18 mouse cellular contexts compared by ENCODE assay signal in genomic region chr10:101798831-101799474, GRCm38 (mm10).
A peak's percentile ranks its signal among the peaks of the same experiment; 100 is the strongest.
DNase-seq lines count a peak whose midpoint lies in the region; ATAC-seq lines count a peak whose summit lies in the region.
"Had no signal": no experiment of that assay in that cellular context is flagged by ENCODE, and none has a peak within 500 bp of the region (broad histone marks: within the 10 kb centered on the region; RNA-seq: fewer than 3 reads in every experiment).

No protein-coding gene starts in this region.

- H3K27ac ChIP-seq in forebrain, embryonic 14.5 days (ENCODE audit: low read depth, low read length): no peak overlapping the region
- H3K27ac ChIP-seq in forebrain, embryonic 10.5 days: no peak overlapping the region
- H3K27ac ChIP-seq in midbrain, embryonic 11.5 days (ENCODE audit: low read depth, low read length): no peak overlapping the region
- no peak overlapping the region for H3K27ac ChIP-seq in midbrain, embryonic 14.5 days (replicated peaks; ENCODE audit: low read depth, low read length)
- H3K27ac ChIP-seq in hindbrain, embryonic 14.5 days: no peak overlapping the region
- no peak overlapping the region for H3K27ac ChIP-seq in neural tube, embryonic 15.5 days (replicated peaks)
- H3K27ac ChIP-seq: midbrain, embryonic 15.5 days had no signal

- H3K4me2 ChIP-seq in forebrain, embryonic 14.5 days (ENCODE audit: low read length): no peak overlapping the region
- H3K4me2 ChIP-seq in midbrain, embryonic 11.5 days: no peak overlapping the region
- no peak overlapping the region for H3K4me2 ChIP-seq in midbrain, embryonic 14.5 days (ENCODE audit: low read length)
- H3K4me2 ChIP-seq in hindbrain, embryonic 14.5 days (replicated peaks): no peak overlapping the region
- no peak overlapping the region for H3K4me2 ChIP-seq in neural tube, embryonic 15.5 days
- H3K4me2 ChIP-seq: midbrain, embryonic 15.5 days had no signal

- no peaks in the 10 kb centered on the region for H3K36me3 ChIP-seq in forebrain, embryonic 14.5 days (ENCODE audit: control insufficient read depth, insufficient read depth, low read length)
- no peaks in the 10 kb centered on the region for H3K36me3 ChIP-seq in forebrain, embryonic 10.5 days (replicated peaks)
- no peaks in the 10 kb centered on the region for H3K36me3 ChIP-seq in midbrain, embryonic 11.5 days (ENCODE audit: control insufficient read depth, insufficient read depth, low read length)
- no peaks in the 10 kb centered on the region for H3K36me3 ChIP-seq in midbrain, embryonic 14.5 days (ENCODE audit: control insufficient read depth, insufficient read depth, low read length)
- no peaks in the 10 kb centered on the region for H3K36me3 ChIP-seq in hindbrain, embryonic 14.5 days (replicated peaks; ENCODE audit: control insufficient read depth, insufficient read depth)
- no peaks in the 10 kb centered on the region for H3K36me3 ChIP-seq in neural tube, embryonic 15.5 days
- H3K36me3 ChIP-seq: midbrain, embryonic 15.5 days had no signal

- H3K4me3 ChIP-seq in forebrain, embryonic 14.5 days (ENCODE audit: low read depth, low read length): no peak overlapping the region
- H3K4me3 ChIP-seq in forebrain, embryonic 10.5 days: no peak overlapping the region
- H3K4me3 ChIP-seq in midbrain, embryonic 11.5 days (ENCODE audit: low read depth, low read length): no peak overlapping the region
- no peak overlapping the region for H3K4me3 ChIP-seq in midbrain, embryonic 14.5 days (replicated peaks; ENCODE audit: low read depth, low read length)
- no peak overlapping the region for H3K4me3 ChIP-seq in hindbrain, embryonic 14.5 days (replicated peaks; ENCODE audit: low read length)
- no peak overlapping the region for H3K4me3 ChIP-seq in neural tube, embryonic 15.5 days (replicated peaks)
- H3K4me3 ChIP-seq: erythroblast, embryonic 14.5 days; midbrain, embryonic 15.5 days had no signal

- no peaks in the 10 kb centered on the region; the same call in 1 of the 2 replicates for H3K4me1 ChIP-seq in forebrain, embryonic 14.5 days (ENCODE audit: control insufficient read depth, insufficient read depth, low read length)
- H3K4me1 ChIP-seq in forebrain, embryonic 10.5 days: peaks cover 12% of the 10 kb centered on the region
- no peaks in the 10 kb centered on the region for H3K4me1 ChIP-seq in midbrain, embryonic 11.5 days (ENCODE audit: control insufficient read depth, insufficient read depth, low read length)
- H3K4me1 ChIP-seq in midbrain, embryonic 14.5 days (ENCODE audit: control insufficient read depth, insufficient read depth, low read length): no peaks in the 10 kb centered on the region
- H3K4me1 ChIP-seq in hindbrain, embryonic 14.5 days (replicated peaks; ENCODE audit: control insufficient read depth, insufficient read depth, low read length): no peaks in the 10 kb centered on the region
- no peaks in the 10 kb centered on the region for H3K4me1 ChIP-seq in neural tube, embryonic 15.5 days
- H3K4me1 ChIP-seq: midbrain, embryonic 15.5 days had no signal

- WGBS in forebrain, embryonic 14.5 days: 8% methylated on average over 2 of the region's 2 CpGs
- 28% methylated on average over 2 of the region's 2 CpGs for WGBS in forebrain, embryonic 10.5 days
- WGBS in midbrain, embryonic 11.5 days: 28% methylated on average over 2 of the region's 2 CpGs
- WGBS in midbrain, embryonic 14.5 days: 23% methylated on average over 2 of the region's 2 CpGs
- 23% methylated on average over 2 of the region's 2 CpGs for WGBS in hindbrain, embryonic 14.5 days
- 39% methylated on average over 2 of the region's 2 CpGs for WGBS in neural tube, embryonic 15.5 days

- no peaks in the 10 kb centered on the region for H3K9me3 ChIP-seq in forebrain, embryonic 14.5 days (replicated peaks; ENCODE audit: control insufficient read depth, low read length)
- H3K9me3 ChIP-seq in forebrain, embryonic 10.5 days: no peaks in the 10 kb centered on the region
- no peaks in the 10 kb centered on the region for H3K9me3 ChIP-seq in midbrain, embryonic 11.5 days (ENCODE audit: control insufficient read depth, low read length)
- H3K9me3 ChIP-seq in midbrain, embryonic 14.5 days (ENCODE audit: control insufficient read depth, low read length): no peaks in the 10 kb centered on the region
- 0 out of 2 replicates have a peak, but pooled peaks cover 3% of the 10 kb centered on the region for H3K9me3 ChIP-seq in hindbrain, embryonic 14.5 days (ENCODE audit: control insufficient read depth, low read length)
- H3K9me3 ChIP-seq in neural tube, embryonic 15.5 days (replicated peaks): no peaks in the 10 kb centered on the region
- H3K9me3 ChIP-seq: midbrain, embryonic 15.5 days had no signal

- no peak overlapping the region for H3K9ac ChIP-seq in forebrain, embryonic 14.5 days (ENCODE audit: low read length)
- H3K9ac ChIP-seq in midbrain, embryonic 11.5 days (ENCODE audit: low read length): no peak overlapping the region
- no peak overlapping the region for H3K9ac ChIP-seq in midbrain, embryonic 14.5 days (replicated peaks; ENCODE audit: low read length)
- H3K9ac ChIP-seq in hindbrain, embryonic 14.5 days: no peak overlapping the region
- H3K9ac ChIP-seq in neural tube, embryonic 15.5 days (replicated peaks): no peak overlapping the region
- H3K9ac ChIP-seq: liver, postnatal 0 days; midbrain, embryonic 15.5 days had no signal

- peak; percentile 4 for DNase-seq in forebrain, embryonic 14.5 days (ENCODE audit: low spot score)
- no peak for DNase-seq in forebrain, embryonic 10.5 days (ENCODE audit: extremely low spot score, low spot score)
- peak; percentile 28 for DNase-seq in midbrain, embryonic 11.5 days (ENCODE audit: low spot score, missing footprints)
- DNase-seq in midbrain, embryonic 14.5 days: no peak
- DNase-seq in hindbrain, embryonic 14.5 days (ENCODE audit: low spot score): peak; percentile 40
- no peak for DNase-seq in adrenal gland, adult (ENCODE audit: inconsistent age in 2 of 2, low spot score in 1 of 2)
- DNase-seq: gastrocnemius, postnatal 10 days; heart, adult 18-20 months; heart, postnatal 4 days; kidney, adult 11 months; liver; liver, postnatal 0 days; lung, postnatal 36 days; thymus, postnatal 36 days had no signal

- ATAC-seq in forebrain, embryonic 14.5 days: no peak
- no peak for ATAC-seq in midbrain, embryonic 11.5 days (ENCODE audit: low FRiP score)
- no peak for ATAC-seq in midbrain, embryonic 14.5 days (ENCODE audit: low FRiP score, low TSS enrichment)
- ATAC-seq in hindbrain, embryonic 14.5 days (ENCODE audit: low FRiP score): peak; percentile 48; the same call in 1 of the 2 replicates
- 0 out of 2 replicates have a peak, but pooled peaks have one; percentile 38 for ATAC-seq in neural tube, embryonic 15.5 days (ENCODE audit: low FRiP score)
- no peak for ATAC-seq in megakaryocyte, adult 5-6 weeks (ENCODE audit: poor library complexity, severe bottlenecking)
- ATAC-seq: liver, postnatal 0 days; midbrain, embryonic 15.5 days had no signal

- H3K27me3 ChIP-seq in forebrain, embryonic 14.5 days (replicated peaks; ENCODE audit: control insufficient read depth, insufficient read depth, low read length): no peaks in the 10 kb centered on the region
- no peaks in the 10 kb centered on the region for H3K27me3 ChIP-seq in forebrain, embryonic 10.5 days (ENCODE audit: poor library complexity, severe bottlenecking)
- no peaks in the 10 kb centered on the region for H3K27me3 ChIP-seq in midbrain, embryonic 11.5 days (ENCODE audit: control insufficient read depth, insufficient read depth, low read length)
- no peaks in the 10 kb centered on the region for H3K27me3 ChIP-seq in midbrain, embryonic 14.5 days (ENCODE audit: control insufficient read depth, insufficient read depth, low read length)
- H3K27me3 ChIP-seq in hindbrain, embryonic 14.5 days (ENCODE audit: control insufficient read depth, insufficient read depth, low read length): no peaks in the 10 kb centered on the region
- H3K27me3 ChIP-seq in neural tube, embryonic 15.5 days (replicated peaks): no peaks in the 10 kb centered on the region
- H3K27me3 ChIP-seq: midbrain, embryonic 15.5 days had no signal

Comparison
In these comparisons a context has a peak if more than half of its experiments do, and no peak if none do; other contexts are left out.
1. DNase-seq: peak in forebrain, embryonic 14.5 days (single experiment), midbrain, embryonic 11.5 days (single experiment) and hindbrain, embryonic 14.5 days (single experiment); none in forebrain, embryonic 10.5 days (single experiment), midbrain, embryonic 14.5 days (single experiment) and adrenal gland, adult (0 of 2).
2. ATAC-seq: peak in hindbrain, embryonic 14.5 days (single experiment) and neural tube, embryonic 15.5 days (single experiment); none in forebrain, embryonic 14.5 days (single experiment), midbrain, embryonic 11.5 days (single experiment), midbrain, embryonic 14.5 days (single experiment) and megakaryocyte, adult 5-6 weeks (single experiment).